Mouse (Mus musculus): ENCODE measurements at regions not wholly inside any gene's neighbourhood (a gene's known extent, or its start where the extent isn't known, plus 50 kb on each side); places are given as distances from the start of the nearest gene placed in this dataset.

DNA sequence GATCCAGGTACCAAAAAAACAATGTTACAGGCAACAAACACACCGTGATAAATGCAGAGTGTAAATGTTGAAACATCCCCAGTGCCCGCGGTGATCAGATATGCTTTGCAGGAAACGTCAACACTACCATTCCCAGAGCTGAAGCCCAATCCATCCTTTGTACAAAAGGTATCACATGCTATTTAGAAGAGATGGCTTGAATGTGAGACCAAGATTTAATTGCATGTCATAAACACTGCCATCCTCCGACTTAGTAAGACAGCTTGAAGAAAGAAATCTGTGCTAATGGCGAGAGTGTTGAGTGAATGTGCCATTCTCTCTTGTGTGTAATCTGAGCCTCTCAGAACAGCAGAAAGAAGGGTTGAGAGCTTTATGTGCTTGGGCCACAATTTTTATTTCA, 112.9 kb upstream of the Npvf start:
- TF ChIP-seq CTCF (IDR thresholded peaks at IDR 0.05; ENCODE audit: low read depth): no peak
- TF ChIP-seq EP300 (IDR thresholded peaks at IDR 0.05; ENCODE audit: low read depth): no peak
- Histone ChIP-seq H3K4me2 (ENCODE audit: low read depth) (no peak overlapping the region), H3K27me3 (ENCODE audit: control insufficient read depth, insufficient read depth, low read length) (no peaks in the 10 kb centered on the region), H3K4me3 (ENCODE audit: insufficient read depth in 1 of 2, low read depth in 2 of 2, low read length in 2 of 2) (no peak overlapping the region), H3K9me3 (ENCODE audit: control insufficient read depth, low read length) (no peaks in the 10 kb centered on the region), H3K27ac (no peak overlapping the region), H3K4me1 (replicated peaks; ENCODE audit: control insufficient read depth in 2 of 2, insufficient read depth in 2 of 2, low read length in 1 of 2) (0 out of 4 replicates have a peak, but pooled peaks cover 0 to 2% of the 10 kb centered on the region in 2 experiments), H3K9ac (replicated peaks) (no peak overlapping the region), H3K36me3 (replicated peaks; ENCODE audit: control insufficient read depth, insufficient read depth, low read depth) (no peaks in the 10 kb centered on the region)
- DNase-seq (ENCODE audit: low read depth in 3 of 3, low spot score in 3 of 3) (no peak), ATAC-seq (ENCODE audit: insufficient read depth) (no peak)
- 53% methylated on average over 6 of the region's 6 CpGs for WGBS (ENCODE audit: insufficient replicate concordance)

DNA sequence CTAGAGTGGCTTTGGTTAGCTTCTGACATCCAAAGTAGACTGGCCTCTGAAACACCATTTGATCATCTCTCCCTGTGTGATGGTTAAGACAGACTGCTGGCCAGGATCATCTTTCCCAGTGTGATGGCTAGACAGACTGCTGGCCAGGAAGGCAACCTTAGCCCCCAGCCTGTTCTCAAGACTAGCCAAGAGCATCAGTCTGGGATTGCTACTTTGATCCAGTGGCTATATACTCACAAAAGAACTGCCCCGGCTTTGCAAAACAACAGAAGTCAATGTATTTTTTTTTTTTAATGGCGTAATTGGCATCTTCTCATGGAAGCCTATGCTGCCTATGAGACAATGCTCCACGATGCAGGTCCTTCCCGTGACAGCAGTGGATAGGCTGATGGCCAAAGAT, 113.6 kb upstream of the Npvf start:
- Histone ChIP-seq H3K9me3 (ENCODE audit: control insufficient read depth, low read length) (no peaks in the 10 kb centered on the region), H3K27me3 (ENCODE audit: control insufficient read depth, insufficient read depth, low read length) (no peaks in the 10 kb centered on the region), H3K9ac (replicated peaks) (no peak overlapping the region), H3K4me3 (ENCODE audit: insufficient read depth in 1 of 2, low read depth in 2 of 2, low read length in 2 of 2) (no peak overlapping the region), H3K4me1 (replicated peaks; ENCODE audit: control insufficient read depth in 2 of 2, insufficient read depth in 2 of 2, low read length in 1 of 2) (0 out of 4 replicates have a peak, but pooled peaks cover 0 to 2% of the 10 kb centered on the region in 2 experiments), H3K27ac (no peak overlapping the region), H3K36me3 (replicated peaks; ENCODE audit: control insufficient read depth, insufficient read depth, low read depth) (no peaks in the 10 kb centered on the region), H3K4me2 (ENCODE audit: low read depth) (no peak overlapping the region)
- ATAC-seq (ENCODE audit: insufficient read depth): no peak
- 57% methylated on average over 4 of the region's 4 CpGs for WGBS (ENCODE audit: insufficient replicate concordance)
- DNase-seq (ENCODE audit: low read depth in 3 of 3, low spot score in 3 of 3): no peak
- TF ChIP-seq CTCF (IDR thresholded peaks at IDR 0.05; ENCODE audit: low read depth) (no peak), EP300 (IDR thresholded peaks at IDR 0.05; ENCODE audit: low read depth) (no peak)

DNA sequence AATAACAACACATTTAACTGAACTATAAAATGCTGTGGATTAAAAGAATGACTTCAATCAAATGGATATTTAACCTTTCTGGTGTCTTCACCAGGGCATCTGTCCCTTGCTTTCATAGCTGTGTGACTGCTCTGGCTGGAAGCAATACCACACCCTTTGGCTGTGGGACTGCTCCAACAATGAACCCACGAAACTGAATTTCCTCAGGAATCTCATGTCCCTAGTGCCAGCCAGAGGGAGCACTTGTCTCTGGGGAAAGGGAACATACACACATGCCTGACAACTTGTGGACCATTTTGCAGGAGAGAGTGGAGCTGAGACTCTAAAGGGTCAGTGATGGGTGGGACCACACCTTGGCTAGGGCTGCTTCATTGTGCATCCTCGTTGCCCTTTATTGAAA, 114.9 kb upstream of the Npvf start:
- no peak overlapping the region for H3K4me2 ChIP-seq (ENCODE audit: low read depth)
- H3K9ac ChIP-seq (replicated peaks): no peak overlapping the region
- 0 out of 4 replicates have a peak, but pooled peaks cover 0 to 2% of the 10 kb centered on the region in 2 experiments for H3K4me1 ChIP-seq (replicated peaks; ENCODE audit: control insufficient read depth in 2 of 2, insufficient read depth in 2 of 2, low read length in 1 of 2)
- TF ChIP-seq CTCF (IDR thresholded peaks at IDR 0.05; ENCODE audit: low read depth): no peak
- no peak for TF ChIP-seq EP300 (IDR thresholded peaks at IDR 0.05; ENCODE audit: low read depth)
- no peaks in the 10 kb centered on the region for H3K9me3 ChIP-seq (ENCODE audit: control insufficient read depth, low read length)
- no peak overlapping the region for H3K4me3 ChIP-seq (ENCODE audit: insufficient read depth in 1 of 2, low read depth in 2 of 2, low read length in 2 of 2)
- no peaks in the 10 kb centered on the region for H3K27me3 ChIP-seq (ENCODE audit: control insufficient read depth, insufficient read depth, low read length)
- DNase-seq (ENCODE audit: low read depth in 3 of 3, low spot score in 3 of 3): no peak
- no peak overlapping the region for H3K27ac ChIP-seq
- 62% methylated on average over 2 of the region's 2 CpGs for WGBS (ENCODE audit: insufficient replicate concordance)
- ATAC-seq (ENCODE audit: insufficient read depth): no peak
- no peaks in the 10 kb centered on the region for H3K36me3 ChIP-seq (replicated peaks; ENCODE audit: control insufficient read depth, insufficient read depth, low read depth)

DNA sequence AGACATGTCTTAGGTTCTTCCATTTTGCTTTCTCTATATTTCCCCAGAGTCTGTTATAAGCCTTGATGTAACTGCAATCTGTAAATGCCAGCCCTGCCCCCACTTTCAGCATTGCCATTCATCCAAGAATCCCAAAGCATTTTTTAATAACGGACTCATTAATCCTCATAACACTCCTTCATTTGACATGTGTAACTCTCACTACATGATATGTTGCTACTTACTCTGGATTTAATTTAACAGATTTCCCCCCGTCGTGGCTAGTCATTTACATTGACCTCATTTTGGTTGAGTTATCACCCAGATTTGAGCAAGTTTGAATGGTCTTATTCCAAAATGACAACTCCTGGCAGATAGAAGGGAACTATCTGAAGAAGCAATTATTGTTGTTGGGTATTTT, 116.2 kb upstream of the Npvf start:
- WGBS (ENCODE audit: insufficient replicate concordance): 65% methylated on average over 3 of the region's 3 CpGs
- Histone ChIP-seq H3K4me1 (replicated peaks; ENCODE audit: control insufficient read depth in 2 of 2, insufficient read depth in 2 of 2, low read length in 1 of 2) (0 out of 4 replicates have a peak, but pooled peaks cover 0 to 2% of the 10 kb centered on the region in 2 experiments), H3K4me2 (ENCODE audit: low read depth) (no peak overlapping the region), H3K9me3 (ENCODE audit: control insufficient read depth, low read length) (no peaks in the 10 kb centered on the region), H3K27me3 (ENCODE audit: control insufficient read depth, insufficient read depth, low read length) (no peaks in the 10 kb centered on the region), H3K27ac (no peak overlapping the region), H3K36me3 (replicated peaks; ENCODE audit: control insufficient read depth, insufficient read depth, low read depth) (no peaks in the 10 kb centered on the region), H3K9ac (replicated peaks) (no peak overlapping the region), H3K4me3 (ENCODE audit: insufficient read depth in 1 of 2, low read depth in 2 of 2, low read length in 2 of 2) (no peak overlapping the region)
- DNase-seq (ENCODE audit: low read depth in 3 of 3, low spot score in 3 of 3) (no peak), ATAC-seq (ENCODE audit: insufficient read depth) (no peak)
- no peak for TF ChIP-seq CTCF (IDR thresholded peaks at IDR 0.05; ENCODE audit: low read depth)
- no peak for TF ChIP-seq EP300 (IDR thresholded peaks at IDR 0.05; ENCODE audit: low read depth)

DNA sequence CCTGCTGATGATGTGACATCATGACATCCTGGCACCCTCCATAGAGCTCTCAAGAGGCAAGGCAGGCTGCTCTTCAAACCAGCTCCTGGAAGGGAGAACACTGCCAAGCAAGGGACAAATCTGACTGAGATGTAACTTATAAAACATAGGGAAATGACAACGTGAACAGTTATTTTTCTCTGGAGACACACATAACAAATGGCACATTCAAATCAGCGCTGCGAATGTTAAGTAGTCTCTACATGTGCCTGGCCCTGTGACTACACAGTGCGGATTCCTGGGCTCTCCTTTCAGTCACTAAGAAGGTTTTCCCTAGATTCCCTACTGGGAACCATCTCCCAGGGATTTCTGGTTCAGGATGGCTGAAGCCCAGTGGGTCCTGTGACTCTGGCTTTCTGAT, 121.4 kb upstream of the Npvf start:
- ATAC-seq (ENCODE audit: insufficient read depth) (no peak), DNase-seq (ENCODE audit: low read depth in 3 of 3, low spot score in 3 of 3) (no peak)
- WGBS (ENCODE audit: insufficient replicate concordance): 74% methylated on average over 4 of the region's 4 CpGs

More for the DNA sequence above, 121.4 kb upstream of the Npvf start:
- Histone ChIP-seq H3K4me3 (ENCODE audit: insufficient read depth in 1 of 2, low read depth in 2 of 2, low read length in 2 of 2) (no peak overlapping the region), H3K9ac (replicated peaks) (no peak overlapping the region), H3K4me1 (replicated peaks; ENCODE audit: control insufficient read depth in 2 of 2, insufficient read depth in 2 of 2, low read length in 1 of 2) (no peaks in the 10 kb centered on the region), H3K27me3 (ENCODE audit: control insufficient read depth, insufficient read depth, low read length) (no peaks in the 10 kb centered on the region), H3K36me3 (replicated peaks; ENCODE audit: control insufficient read depth, insufficient read depth, low read depth) (no peaks in the 10 kb centered on the region), H3K9me3 (ENCODE audit: control insufficient read depth, low read length) (no peaks in the 10 kb centered on the region), H3K27ac (no peak overlapping the region), H3K4me2 (ENCODE audit: low read depth) (no peak overlapping the region)
- TF ChIP-seq EP300 (IDR thresholded peaks at IDR 0.05; ENCODE audit: low read depth) (no peak), CTCF (IDR thresholded peaks at IDR 0.05; ENCODE audit: low read depth) (no peak)

All from liver, embryonic 14.5 days (tissue).